Mouse (Mus musculus): ENCODE results near the gene Drc7.

Drc7 gene

DNA sequence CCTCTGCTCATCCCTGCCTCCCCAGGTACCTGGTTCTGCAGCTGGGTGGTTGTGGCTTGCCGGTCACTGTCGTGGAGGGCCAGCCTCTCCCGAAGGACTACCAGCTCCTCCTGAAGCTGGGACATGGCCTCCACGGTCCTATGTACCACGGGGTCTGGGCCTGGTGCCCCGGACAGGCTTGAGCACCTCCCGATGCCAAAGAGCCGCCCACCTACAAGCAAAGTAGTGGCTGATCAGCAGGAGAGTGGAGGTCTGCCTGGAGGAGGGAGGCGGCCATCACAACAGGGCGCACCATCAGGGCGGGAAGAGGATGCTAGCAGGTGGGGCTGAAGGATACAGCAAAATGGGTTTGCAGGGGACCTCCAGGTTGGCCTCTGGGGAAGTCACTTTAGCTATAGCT lies 71.6 kb downstream of the Drc7 start:
- no peak for DNase-seq (ENCODE audit: extremely low read depth, low read depth, low spot score)

DNA sequence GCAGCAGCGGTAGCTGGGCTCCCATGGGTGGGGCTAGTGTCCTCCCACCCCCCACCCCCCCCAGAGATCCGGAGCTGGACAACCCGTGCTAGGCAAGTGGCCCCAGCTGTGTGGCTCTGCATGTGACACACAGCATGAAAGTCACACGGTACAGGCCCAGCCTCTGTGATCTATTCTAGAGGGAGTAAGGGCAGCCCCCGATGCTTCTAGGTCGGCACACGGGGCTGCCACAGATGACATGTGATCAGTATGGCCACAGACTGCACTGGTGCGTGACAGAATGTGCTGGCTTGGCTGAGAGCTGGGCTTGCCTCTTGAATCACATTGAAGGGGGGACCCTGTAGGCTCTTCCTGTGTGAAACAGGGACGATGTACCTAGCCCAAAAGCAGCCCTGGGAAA lies 72.8 kb downstream of the Drc7 start:
- DNase-seq (ENCODE audit: extremely low read depth, low read depth, low spot score) = no peak
